Mouse (Mus musculus) thymus, adult 2 months (tissue): ENCODE data around the gene Lekr1.

Experiments
- CTCF ChIP-seq: fragments of 200-500 bp; IDR thresholded peaks from 2 replicates; pipeline ENCODE4 v1.5.1; 2012; ENCODE audit warnings: mild to moderate bottlenecking, control low read depth, low read length, moderate library complexity, borderline replicate concordance; ENCODE audit not compliant: control insufficient read depth, poor library complexity, insufficient read depth; ENCODE audit errors: extremely low read depth
- POLR2A ChIP-seq: fragments of 200-500 bp; IDR thresholded peaks from 2 replicates; pipeline ENCODE4 v1.6.1; 2012; ENCODE audit warnings: mild to moderate bottlenecking, low read length, control low read depth, moderate library complexity; ENCODE audit not compliant: control insufficient read depth, poor library complexity, insufficient read depth; ENCODE audit errors: extremely low read depth

GRCm38 (mm10) chr3:65829943-65830483 lies 164.0 kb downstream of the Lekr1 start:
- TF ChIP-seq POLR2A, result no peak
- no peak for TF ChIP-seq CTCF
